Mouse (Mus musculus) cerebellum, adult 2 months (tissue): ENCODE data around the gene Insl3.

Experiments
- CTCF ChIP-seq: fragments of 200-500 bp; IDR thresholded peaks from 2 replicates; pipeline ENCODE4 v1.5.1; 2011; ENCODE audit warnings: low read depth, mild to moderate bottlenecking, control low read depth, low read length, moderate library complexity, borderline replicate concordance; ENCODE audit not compliant: insufficient read depth
- POLR2A ChIP-seq: fragments of 200-500 bp; IDR thresholded peaks from 2 replicates; pipeline ENCODE4 v1.6.1; 2011; ENCODE audit warnings: low read length, control low read depth, borderline replicate concordance; ENCODE audit not compliant: insufficient read depth

DNA sequence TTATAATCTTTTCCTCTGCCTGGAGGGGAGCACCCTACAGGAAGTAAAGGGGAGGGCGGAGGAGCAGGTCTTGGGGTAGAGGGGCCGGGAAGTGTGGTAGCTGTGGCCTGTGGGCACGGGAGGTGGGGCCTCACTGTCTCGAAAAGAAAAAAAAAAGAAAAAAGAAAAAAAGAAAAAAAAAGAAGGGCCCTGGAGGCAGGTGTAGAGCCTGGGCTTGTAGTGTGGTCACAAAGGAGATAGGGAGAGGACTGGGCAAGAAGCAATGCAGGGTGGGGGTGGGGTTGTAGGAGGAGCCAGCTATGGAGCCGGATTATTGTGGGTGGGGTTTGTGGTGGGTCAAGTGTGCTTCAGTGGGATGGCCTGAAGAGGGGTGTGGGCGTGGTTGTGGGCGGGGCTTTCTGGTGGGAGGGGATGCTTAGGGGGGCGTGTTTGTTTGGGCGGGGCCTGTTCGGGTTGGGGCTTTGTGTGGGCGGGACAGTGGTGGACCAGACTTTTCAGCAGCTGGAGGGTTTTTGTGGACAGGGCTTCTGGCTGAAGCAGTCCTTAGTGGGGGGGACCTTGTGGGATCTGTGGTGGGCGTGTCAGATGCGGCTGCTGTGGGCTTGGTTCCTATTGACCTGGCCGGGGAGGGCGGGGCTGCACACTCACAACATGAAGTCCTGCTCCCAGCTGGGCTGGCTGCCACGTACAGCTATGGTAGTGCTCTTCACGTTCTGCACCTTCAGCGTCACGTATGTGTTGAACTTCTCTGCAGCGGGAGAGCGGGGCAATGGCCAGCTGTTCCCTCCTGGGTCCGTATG is 23.5 kb upstream of the Insl3 start:
- TF ChIP-seq CTCF (no peak), POLR2A (no peak)
